Mouse (Mus musculus): ENCODE measurements at regions not wholly inside any gene's neighbourhood (a gene's known extent, or its start where the extent isn't known, plus 50 kb on each side); places are given as distances from the start of the nearest gene placed in this dataset.

DNA sequence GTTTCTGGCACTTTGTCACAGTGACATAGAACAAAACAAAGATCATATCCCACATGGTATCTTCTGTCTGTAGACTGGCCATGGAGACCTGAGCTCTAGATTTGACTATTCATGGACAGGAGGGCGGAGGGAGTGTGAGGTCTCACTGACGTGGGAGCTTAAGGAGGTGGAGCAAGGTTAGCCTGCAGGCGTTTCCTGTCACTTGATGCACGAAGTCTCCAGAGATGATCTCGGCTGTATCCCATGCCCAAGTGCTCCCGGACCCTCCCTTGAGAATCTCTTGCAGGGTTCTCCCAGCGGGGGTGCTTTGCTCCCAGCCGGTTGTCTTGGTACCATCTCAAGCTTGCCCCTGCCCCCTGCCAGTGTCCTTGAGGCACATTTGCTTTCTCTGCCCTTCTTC is 60.6 kb upstream of the Sdk2 start:
- Histone ChIP-seq H3K4me2 (ENCODE audit: low read depth, low read length) (no peak overlapping the region), H3K9ac (ENCODE audit: low read depth, low read length) (no peak overlapping the region), H3K4me1 (ENCODE audit: control insufficient read depth, low read depth, low read length) (no peaks in the 10 kb centered on the region), H3K36me3 (ENCODE audit: control insufficient read depth, insufficient read depth) (no peaks in the 10 kb centered on the region), H3K4me3 (ENCODE audit: low read depth, low read length) (no peak overlapping the region), H3K27ac (ENCODE audit: low read length) (no peak overlapping the region), H3K9me3 (replicated peaks; ENCODE audit: control insufficient read depth, low read length) (no peaks in the 10 kb centered on the region), H3K27me3 (ENCODE audit: control insufficient read depth, insufficient read depth, low read depth, low read length) (no peaks in the 10 kb centered on the region)
- no peak for ATAC-seq (ENCODE audit: low read depth)
- 30% methylated on average over 8 of the region's 8 CpGs for WGBS (ENCODE audit: insufficient replicate concordance)

DNA sequence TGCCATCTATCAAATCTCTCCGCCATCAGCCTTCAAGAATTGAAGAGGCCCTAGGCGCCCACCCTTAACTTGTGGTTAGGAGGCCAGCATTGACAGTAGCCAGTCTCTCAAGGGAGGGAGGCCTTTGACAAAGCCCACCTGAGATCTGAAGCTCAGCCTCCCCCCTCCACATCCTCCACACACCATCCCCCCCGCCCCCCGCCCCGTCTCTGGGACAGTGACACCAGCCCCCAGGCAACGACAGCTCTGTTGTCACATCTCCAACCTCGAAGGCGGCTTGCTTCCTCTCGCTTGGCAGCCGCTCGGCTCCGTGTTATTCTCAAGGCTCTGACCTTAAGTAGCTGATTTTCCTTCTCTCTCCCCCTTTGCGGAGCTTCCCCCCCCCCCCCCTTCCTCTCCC is 55.3 kb upstream of the Sdk2 start:
- no peak overlapping the region for H3K27ac ChIP-seq (ENCODE audit: low read length)
- H3K36me3 ChIP-seq (ENCODE audit: control insufficient read depth, insufficient read depth), result no peaks in the 10 kb centered on the region
- no peaks in the 10 kb centered on the region for H3K9me3 ChIP-seq (replicated peaks; ENCODE audit: control insufficient read depth, low read length)
- H3K4me3 ChIP-seq (ENCODE audit: low read depth, low read length), result no peak overlapping the region
- ATAC-seq (ENCODE audit: low read depth), result no peak
- WGBS (ENCODE audit: insufficient replicate concordance), result 58% methylated on average over 13 of the region's 13 CpGs
- no peaks in the 10 kb centered on the region for H3K27me3 ChIP-seq (ENCODE audit: control insufficient read depth, insufficient read depth, low read depth, low read length)
- no peaks in the 10 kb centered on the region for H3K4me1 ChIP-seq (ENCODE audit: control insufficient read depth, low read depth, low read length)
- no peak overlapping the region for H3K9ac ChIP-seq (ENCODE audit: low read depth, low read length)
- H3K4me2 ChIP-seq (ENCODE audit: low read depth, low read length), result no peak overlapping the region

DNA sequence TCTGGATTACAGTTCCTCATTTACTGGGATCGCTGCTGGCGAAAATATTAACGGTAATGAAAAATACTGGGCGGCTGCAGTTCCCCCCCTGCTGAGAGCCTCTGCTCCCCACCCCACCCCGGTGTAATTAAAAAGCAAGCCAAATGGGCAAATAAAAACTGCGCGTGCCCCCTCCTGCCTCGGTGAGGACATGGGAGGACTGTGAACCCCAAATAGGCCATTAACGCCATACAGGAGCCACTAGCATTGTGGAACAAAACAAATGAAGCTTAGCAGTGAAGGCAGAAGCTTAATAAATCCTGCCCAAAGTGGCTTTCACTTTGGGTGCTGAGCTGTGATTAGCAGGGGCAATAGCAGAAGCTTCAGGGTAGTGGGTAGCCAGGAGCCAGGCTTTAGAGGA is 52.3 kb upstream of the Sdk2 start:
- Histone ChIP-seq H3K27me3 (ENCODE audit: control insufficient read depth, insufficient read depth, low read depth, low read length) (no peaks in the 10 kb centered on the region), H3K27ac (ENCODE audit: low read length) (no peak overlapping the region), H3K4me2 (ENCODE audit: low read depth, low read length) (no peak overlapping the region), H3K9me3 (replicated peaks; ENCODE audit: control insufficient read depth, low read length) (no peaks in the 10 kb centered on the region), H3K4me1 (ENCODE audit: control insufficient read depth, low read depth, low read length) (no peaks in the 10 kb centered on the region), H3K36me3 (ENCODE audit: control insufficient read depth, insufficient read depth) (no peaks in the 10 kb centered on the region), H3K4me3 (ENCODE audit: low read depth, low read length) (no peak overlapping the region), H3K9ac (ENCODE audit: low read depth, low read length) (no peak overlapping the region)
- 67% methylated on average over 9 of the region's 9 CpGs for WGBS (ENCODE audit: insufficient replicate concordance)
- ATAC-seq (ENCODE audit: low read depth), result no peak

All from liver, embryonic 16.5 days (tissue).